Mouse (Mus musculus): Measurements from ENCODE around the gene Parp14. TPM values are rescaled to one million over a fixed set of nuclear protein-coding genes. Genes with fewer than 3 reads are reported as not detected.

Gene Parp14
- polyA plus RNA-seq, 1 experiment from 2014 or later = 0.13 TPM

- WGBS = 84% methylated on average over 7 of the region's 7 CpGs
Observed at GRCm38 (mm10) chr16:35784134-35784725, 87.1 kb downstream of the Parp14 start.

GRCm38 (mm10) chr16:35783207-35783573, 88.2 kb downstream of the Parp14 start:
- no peaks in the 10 kb centered on the region for H3K9me3 ChIP-seq (ENCODE audit: control insufficient read depth, low read length)
- WGBS = 95% methylated on average over 3 of the region's 3 CpGs
- peaks cover 7% of the 10 kb centered on the region; the same call in 1 of the 2 replicates for H3K4me1 ChIP-seq (ENCODE audit: control insufficient read depth, insufficient read depth, low read length)
- no peak for ATAC-seq (ENCODE audit: low read depth)
- H3K36me3 ChIP-seq (ENCODE audit: control insufficient read depth, insufficient read depth, low read length) = no peaks in the 10 kb centered on the region
- H3K27me3 ChIP-seq (ENCODE audit: control insufficient read depth, insufficient read depth, low read length) = no peaks in the 10 kb centered on the region
- no peak overlapping the region for H3K4me2 ChIP-seq (ENCODE audit: low read depth, low read length)
- H3K4me3 ChIP-seq (ENCODE audit: low read depth, low read length) = no peak overlapping the region
- no peak overlapping the region for H3K9ac ChIP-seq (replicated peaks; ENCODE audit: low read depth, low read length)
- H3K27ac ChIP-seq (ENCODE audit: low read depth, low read length) = no peak overlapping the region

More at GRCm38 (mm10) chr16:35784134-35784725, 87.1 kb downstream of the Parp14 start:
- H3K36me3 ChIP-seq (ENCODE audit: control insufficient read depth, insufficient read depth, low read length) = no peaks in the 10 kb centered on the region; the same call in 1 of the 2 replicates
- H3K9me3 ChIP-seq (ENCODE audit: control insufficient read depth, low read length) = no peaks in the 10 kb centered on the region
- H3K4me1 ChIP-seq (ENCODE audit: control insufficient read depth, insufficient read depth, low read length) = peaks cover 7% of the 10 kb centered on the region; the same call in 1 of the 2 replicates
- ATAC-seq (ENCODE audit: low read depth) = no peak
- no peak overlapping the region for H3K9ac ChIP-seq (replicated peaks; ENCODE audit: low read depth, low read length)
- H3K27me3 ChIP-seq (ENCODE audit: control insufficient read depth, insufficient read depth, low read length) = no peaks in the 10 kb centered on the region
- H3K27ac ChIP-seq (ENCODE audit: low read depth, low read length) = no peak overlapping the region
- H3K4me2 ChIP-seq (ENCODE audit: low read depth, low read length) = no peak overlapping the region
- no peak overlapping the region for H3K4me3 ChIP-seq (ENCODE audit: low read depth, low read length)

Other genes starting within 250 kb of the Parp14 start
- gene Dirc2, start 102.2 kb downstream of the Parp14 start, polyA plus RNA-seq (2014; fragmentation: Nextera tagmentation; extraction: Ambion mirVana) = 45.9 and 49.6 TPM in 2 replicates
- gene Hspbap1, start 101.2 kb downstream of the Parp14 start, polyA plus RNA-seq (2014; fragmentation: Nextera tagmentation; extraction: Ambion mirVana) = 14.0 and 16.6 TPM in 2 replicates
- gene Parp9, start 66.9 kb upstream of the Parp14 start, polyA plus RNA-seq (2014; fragmentation: Nextera tagmentation; extraction: Ambion mirVana) = 0.78 and 2.1 TPM in 2 replicates
- gene Dtx3l, start 67.6 kb upstream of the Parp14 start, polyA plus RNA-seq (2014; fragmentation: Nextera tagmentation; extraction: Ambion mirVana) = 0.95 and 2.0 TPM in 2 replicates
- gene Kpna1, start 107.2 kb upstream of the Parp14 start, polyA plus RNA-seq (2014; fragmentation: Nextera tagmentation; extraction: Ambion mirVana) = 89.3 and 101 TPM in 2 replicates
- gene Wdr5b, start 169.6 kb upstream of the Parp14 start, polyA plus RNA-seq (2014; fragmentation: Nextera tagmentation; extraction: Ambion mirVana) = 15.1 and 15.6 TPM in 2 replicates
- 125 and 139 TPM in 2 replicates for gene Fam162a, start 200.1 kb upstream of the Parp14 start, polyA plus RNA-seq (2014; fragmentation: Nextera tagmentation; extraction: Ambion mirVana)
- 28.5 and 29.4 TPM in 2 replicates for gene Ccdc58, start 200.1 kb upstream of the Parp14 start, polyA plus RNA-seq (2014; fragmentation: Nextera tagmentation; extraction: Ambion mirVana)

Measured in neural tube, embryonic 14.5 days (tissue).